Mouse (Mus musculus) G1E (cell line): ENCODE results near the gene Stim1. TPM values are rescaled to one million over a fixed set of nuclear protein-coding genes. Genes with fewer than 3 reads are reported as not detected.

ENCODE experiments used
- ATAC-seq: 2 replicates; pipeline ENCODE4 v1.8.0; 2016; ENCODE audit warnings: mild to moderate bottlenecking; ENCODE audit not compliant: insufficient number of reproducible peaks, poor library complexity, low FRiP score, severe bottlenecking; ENCODE audit errors: extremely low read depth
- DNase-seq: peaks from one replicate; pipeline ENCODE4 v3.0.0; 2012; ENCODE audit warnings: low spot score
- H3K27me3 ChIP-seq: 2 replicates; pipeline ENCODE4 v1.6.1; 2012; ENCODE audit warnings: mild to moderate bottlenecking, low read length, inconsistent platforms; ENCODE audit not compliant: insufficient read depth
- H3K36me3 ChIP-seq: replicated peaks from 2 replicates; pipeline ENCODE3; 2012; ENCODE audit warnings: mild to moderate bottlenecking, inconsistent platforms
- H3K4me1 ChIP-seq: 2 replicates; pipeline ENCODE4 v1.6.1; 2012; ENCODE audit warnings: low read depth, low read length, inconsistent platforms, mixed read lengths; ENCODE audit not compliant: insufficient read depth
- H3K4me3 ChIP-seq: 2 replicates; pipeline ENCODE4 v1.5.1; 2012; ENCODE audit warnings: low read depth, mild to moderate bottlenecking, inconsistent platforms, low read length, moderate library complexity, mixed read lengths
- H3K9me3 ChIP-seq: replicated peaks from 2 replicates; pipeline ENCODE4 v1.6.1; 2012; ENCODE audit warnings: inconsistent platforms
- CTCF ChIP-seq: IDR thresholded peaks from 2 replicates; pipeline ENCODE4 v1.5.1; 2012; ENCODE audit warnings: low read depth, low read length, inconsistent platforms, mixed read lengths
- GATA1 ChIP-seq: IDR thresholded peaks from 2 replicates; pipeline ENCODE4 v1.6.1; 2012; ENCODE audit warnings: borderline replicate concordance, low read length, inconsistent platforms, mixed read lengths
- GATA2 ChIP-seq: IDR thresholded peaks from 2 replicates; pipeline ENCODE4 v1.6.1; 2012; ENCODE audit warnings: low read depth, low read length, inconsistent platforms, borderline replicate concordance
- POLR2AphosphoS5 ChIP-seq: IDR thresholded peaks from 2 replicates; pipeline ENCODE4 v1.6.1; 2012; ENCODE audit warnings: low read depth, low read length, inconsistent platforms; ENCODE audit not compliant: insufficient replicate concordance
- TAL1 ChIP-seq: conservative IDR thresholded peaks from 2 replicates; pipeline ENCODE4 v1.6.1; 2012; ENCODE audit warnings: low read depth, low read length, inconsistent platforms, mixed read lengths
- polyA plus RNA-seq: library from polyadenylated mRNA; stranded (reverse); fragments of >175 nt; gene quantifications from 2 replicates; pipeline ENCODE4 v1.2.3, GENCODE M21; 2012
- total RNA-seq, 2 experiments: library from RNA; stranded (forward) in 1 of 2; stranded (reverse) in 1 of 2; fragments of 200-1000 nt in 1 of 2; fragments of >200 nt in 1 of 2; fragmentation: Nextera tagmentation in 1 of 2; gene quantifications; 2 replicates each; pipeline ENCODE4 v1.2.3; 2014 to 2017

Stim1 gene
- total and polyA plus RNA-seq, 3 experiments = 24.2 to 35.8 (median 27.3) TPM

DNA sequence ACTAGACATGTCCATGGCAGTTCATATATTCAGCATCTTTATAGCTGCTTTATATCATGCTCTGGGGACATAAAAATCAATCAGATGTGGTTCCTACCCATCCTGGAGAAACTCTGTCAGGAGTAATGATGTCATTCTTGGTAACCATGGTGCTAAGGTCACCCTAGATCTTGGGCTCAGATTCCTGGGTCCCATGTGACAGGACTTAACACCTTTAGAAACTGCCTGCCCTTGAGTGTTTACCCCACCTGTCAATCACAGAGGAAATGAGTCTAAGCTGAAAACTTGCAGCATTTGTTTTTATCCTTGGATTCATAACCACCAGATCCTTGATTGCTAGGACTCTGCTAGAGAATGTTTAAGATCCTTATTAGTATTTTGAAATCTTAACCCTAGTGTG is 58.7 kb downstream of the Stim1 start:
- no peak for ATAC-seq
- no peaks in the 10 kb centered on the region for H3K4me1 ChIP-seq
- no peak for TF ChIP-seq GATA2
- TF ChIP-seq POLR2AphosphoS5 = no peak
- no peak for TF ChIP-seq CTCF
- TF ChIP-seq TAL1 = no peak
- no peak for TF ChIP-seq GATA1
- DNase-seq = no peak
- H3K27me3 ChIP-seq = no peaks in the 10 kb centered on the region
- no peaks in the 10 kb centered on the region for H3K9me3 ChIP-seq
- peaks cover 4% of the 10 kb centered on the region for H3K36me3 ChIP-seq
- no peak overlapping the region for H3K4me3 ChIP-seq

DNA sequence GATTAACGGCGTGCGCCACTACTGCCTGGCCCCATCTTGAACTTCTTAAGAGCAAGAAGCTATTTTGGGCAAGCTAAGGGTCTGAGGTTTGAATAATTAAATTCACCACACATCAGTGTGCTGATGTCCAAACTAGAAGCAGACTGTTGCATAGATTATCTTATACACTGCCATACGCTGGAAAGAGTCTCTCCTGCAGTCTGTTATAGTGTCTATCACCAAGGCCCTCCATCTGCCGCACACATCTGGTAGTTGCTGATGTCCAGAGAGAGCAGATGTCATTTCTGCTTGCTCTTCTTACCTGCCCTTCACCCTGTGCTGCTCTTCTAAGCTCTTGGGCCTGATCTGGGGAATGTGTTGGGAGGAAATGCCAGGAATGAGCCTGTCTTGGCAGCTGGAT is 62.7 kb downstream of the Stim1 start:
- DNase-seq (no peak), ATAC-seq (no peak)
- Histone ChIP-seq H3K4me3 (no peak overlapping the region), H3K9me3 (no peaks in the 10 kb centered on the region), H3K4me1 (no peaks in the 10 kb centered on the region), H3K27me3 (no peaks in the 10 kb centered on the region), H3K36me3 (peaks cover 4% of the 10 kb centered on the region)
- TF ChIP-seq POLR2AphosphoS5 (no peak), TAL1 (no peak), CTCF (no peak), GATA2 (no peak), GATA1 (no peak)

- peaks cover 4% of the 10 kb centered on the region for H3K36me3 ChIP-seq
- no peaks in the 10 kb centered on the region for H3K9me3 ChIP-seq
- TF ChIP-seq CTCF (no peak), TAL1 (no peak), POLR2AphosphoS5 (no peak), GATA2 (no peak), GATA1 (no peak)
- ATAC-seq (no peak), DNase-seq (no peak)
- H3K4me1 ChIP-seq = no peaks in the 10 kb centered on the region
- no peaks in the 10 kb centered on the region for H3K27me3 ChIP-seq
- H3K4me3 ChIP-seq = no peak overlapping the region
Observed at GRCm38 (mm10) chr7:102331476-102331875, 63.9 kb downstream of the Stim1 start.

DNA sequence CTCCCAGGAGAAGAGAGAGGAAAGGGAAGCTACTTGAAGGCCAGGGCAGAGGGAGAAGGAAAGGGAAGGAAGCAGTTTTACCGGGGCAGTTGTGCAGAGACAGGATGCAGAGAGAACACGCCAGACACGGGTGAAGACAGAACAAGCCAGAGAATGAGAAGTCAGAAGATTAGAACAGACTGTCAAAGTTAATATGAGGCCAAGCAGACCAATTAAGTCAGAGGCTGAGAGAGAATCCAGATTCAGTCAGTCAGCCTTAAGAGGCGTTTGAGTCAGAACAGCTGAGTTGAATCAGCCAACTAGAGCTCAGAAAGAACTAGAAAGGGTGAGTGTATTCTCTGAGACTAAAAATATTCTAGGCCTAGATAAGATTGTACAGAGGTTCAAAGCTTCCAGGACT is 66.1 kb downstream of the Stim1 start:
- no peaks in the 10 kb centered on the region for H3K27me3 ChIP-seq
- H3K36me3 ChIP-seq = peaks cover 6% of the 10 kb centered on the region
- DNase-seq = no peak
- H3K4me3 ChIP-seq = no peak overlapping the region
- TF ChIP-seq TAL1 = no peak
- TF ChIP-seq POLR2AphosphoS5 = no peak
- TF ChIP-seq CTCF = no peak
- TF ChIP-seq GATA2 = no peak
- TF ChIP-seq GATA1 = no peak
- ATAC-seq = no peak
- no peaks in the 10 kb centered on the region for H3K9me3 ChIP-seq
- H3K4me1 ChIP-seq = no peaks in the 10 kb centered on the region

GRCm38 (mm10) chr7:102337326-102337725 is 69.7 kb downstream of the Stim1 start:
- ATAC-seq = no peak

DNA sequence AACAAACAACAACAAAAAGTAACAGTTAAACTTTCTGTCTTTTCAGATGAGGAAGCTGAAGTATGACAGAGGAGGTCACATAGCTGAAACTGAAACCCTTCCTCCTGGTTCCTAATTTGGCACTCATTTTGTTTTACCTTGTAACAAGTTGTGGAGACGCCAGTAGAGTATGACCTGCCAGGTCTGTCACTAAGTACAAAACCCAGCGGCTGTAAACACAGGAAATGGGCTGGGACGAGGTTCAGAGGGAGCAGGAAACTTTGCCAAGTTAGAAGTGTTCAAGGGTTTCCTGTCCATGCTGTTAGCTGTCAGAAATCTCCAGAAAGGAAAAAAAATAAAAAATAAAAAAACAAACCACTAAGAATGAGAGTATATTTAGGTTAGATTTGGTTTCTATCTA is 70.3 kb downstream of the Stim1 start:
- ATAC-seq = no peak
- no peaks in the 10 kb centered on the region for H3K9me3 ChIP-seq
- no peaks in the 10 kb centered on the region for H3K4me1 ChIP-seq
- DNase-seq = no peak
- H3K36me3 ChIP-seq = peaks cover 4% of the 10 kb centered on the region
- TF ChIP-seq GATA2 (no peak), CTCF (no peak), GATA1 (no peak), TAL1 (no peak)
- H3K4me3 ChIP-seq = no peak overlapping the region
- no peaks in the 10 kb centered on the region for H3K27me3 ChIP-seq

More at GRCm38 (mm10) chr7:102337326-102337725, 69.7 kb downstream of the Stim1 start:
- DNase-seq = no peak
- no peaks in the 10 kb centered on the region for H3K27me3 ChIP-seq
- no peak overlapping the region for H3K4me3 ChIP-seq
- H3K9me3 ChIP-seq = no peaks in the 10 kb centered on the region
- no peak for TF ChIP-seq GATA1
- no peak for TF ChIP-seq CTCF
- no peak for TF ChIP-seq POLR2AphosphoS5
- no peak for TF ChIP-seq GATA2
- TF ChIP-seq TAL1 = no peak
- H3K4me1 ChIP-seq = no peaks in the 10 kb centered on the region
- peaks cover 4% of the 10 kb centered on the region for H3K36me3 ChIP-seq

- H3K4me3 ChIP-seq = no peak overlapping the region
- ATAC-seq (no peak), DNase-seq (no peak)
- no peaks in the 10 kb centered on the region for H3K27me3 ChIP-seq
- no peaks in the 10 kb centered on the region for H3K4me1 ChIP-seq
- H3K36me3 ChIP-seq = peaks cover 4% of the 10 kb centered on the region
- TF ChIP-seq CTCF (no peak), POLR2AphosphoS5 (no peak), TAL1 (no peak), GATA2 (no peak), GATA1 (no peak)
- H3K9me3 ChIP-seq = no peaks in the 10 kb centered on the region
Observed at GRCm38 (mm10) chr7:102338956-102339355, 71.3 kb downstream of the Stim1 start.
